Mouse (Mus musculus) forebrain, embryonic 14.5 days (tissue): ENCODE measurements around the gene Socs3. TPM values are rescaled to one million over a fixed set of nuclear protein-coding genes. Genes with fewer than 3 reads are reported as not detected.

Source experiments
- ATAC-seq: fragments of 200-750 bp; cut with Nextera tagmentation; 2 replicates; pipeline ENCODE4 v1.8.0; 2017; ENCODE audit warnings: mild to moderate bottlenecking, moderate library complexity
- DNase-seq: peaks from one replicate; pipeline ENCODE4 v3.0.0-alpha.2; 2015; ENCODE audit warnings: low spot score
- H3K27ac ChIP-seq: fragments of 300-500 bp; sonication (generic); 2 replicates; pipeline ENCODE4 v1.5.1; 2014; ENCODE audit warnings: low read depth, mild to moderate bottlenecking, control low read depth, low read length, moderate library complexity
- H3K27me3 ChIP-seq: fragments of 300-500 bp; sonication (generic); replicated peaks from 2 replicates; pipeline ENCODE4 v1.6.1; 2014; ENCODE audit warnings: low read length, control low read depth, mixed read lengths; ENCODE audit not compliant: control insufficient read depth, insufficient read depth
- H3K36me3 ChIP-seq: fragments of 300-500 bp; sonication (generic); 2 replicates; pipeline ENCODE4 v1.6.1; 2014; ENCODE audit warnings: low read length, control low read depth; ENCODE audit not compliant: control insufficient read depth, insufficient read depth
- H3K4me1 ChIP-seq: fragments of 300-500 bp; sonication (generic); 2 replicates; pipeline ENCODE4 v1.6.1; 2014; ENCODE audit warnings: antibody characterized with exemption, low read length, control low read depth; ENCODE audit not compliant: control insufficient read depth, insufficient read depth
- H3K4me2 ChIP-seq: fragments of 300-500 bp; sonication (generic); 2 replicates; pipeline ENCODE4 v1.6.1; 2014; ENCODE audit warnings: mild to moderate bottlenecking, control low read depth, low read length
- H3K4me3 ChIP-seq: fragments of 300-500 bp; sonication (generic); 2 replicates; pipeline ENCODE4 v1.5.1; 2014; ENCODE audit warnings: low read depth, low read length, control low read depth
- H3K9ac ChIP-seq: fragments of 300-500 bp; sonication (generic); 2 replicates; pipeline ENCODE4 v1.6.1; 2014; ENCODE audit warnings: mild to moderate bottlenecking, low read length, control low read depth, moderate library complexity
- H3K9me3 ChIP-seq: fragments of 300-500 bp; sonication (generic); replicated peaks from 2 replicates; pipeline ENCODE4 v1.6.1; 2016; ENCODE audit warnings: low read length, control low read depth, mixed read lengths; ENCODE audit not compliant: control insufficient read depth
- whole genome bisulfite sequencing: fragments of 180-500 bp; shearing (Covaris S2); extraction: QIAGEN DNeasy Blood & Tissue Kit; methylation state at CpG from one replicate; pipeline ENCODE4 v1.1.7; 2014; 5-methylcytosine and 5-hydroxymethylcytosine counted together
- polyA plus RNA-seq: library from polyadenylated mRNA; unstranded; fragments of >200 nt; fragmentation: Nextera tagmentation; extraction: Ambion mirVana; gene quantifications from 2 replicates; pipeline ENCODE4 v1.2.1, GENCODE M21; 2014

The Socs3 gene
- polyA plus RNA-seq, 1 experiment from 2014 or later, result 8.1 TPM

- DNase-seq (no peak), ATAC-seq (no peak)
- WGBS, result 61% methylated on average over 10 of the region's 10 CpGs
- Histone ChIP-seq H3K9me3 (no peaks in the 10 kb centered on the region), H3K4me2 (no peak overlapping the region), H3K27ac (no peak overlapping the region), H3K36me3 (no peaks in the 10 kb centered on the region), H3K4me1 (peaks cover 11% of the 10 kb centered on the region; the same call in 1 of the 2 replicates), H3K9ac (0 out of 2 replicates have a peak overlapping the region, but pooled peaks have one; percentile 13), H3K4me3 (no peak overlapping the region), H3K27me3 (no peaks in the 10 kb centered on the region)
These were observed 20.1 kb upstream of the Socs3 start for GRCm38 (mm10) chr11:117989926-117990325.

GRCm38 (mm10) chr11:117989241-117989640, 19.4 kb upstream of the Socs3 start:
- WGBS, result 92% methylated on average over 4 of the region's 4 CpGs
- Histone ChIP-seq H3K9ac (no peak overlapping the region), H3K4me1 (peaks cover 11% of the 10 kb centered on the region; the same call in 1 of the 2 replicates)

GRCm38 (mm10) chr11:117987968-117988367, 18.1 kb upstream of the Socs3 start:
- H3K36me3 ChIP-seq, result no peaks in the 10 kb centered on the region
- H3K9me3 ChIP-seq, result no peaks in the 10 kb centered on the region
- peak overlapping the region; percentile 6; the same call in 1 of the 2 replicates for H3K9ac ChIP-seq
- no peak for DNase-seq
- peak overlapping the region; percentile 94 for H3K4me2 ChIP-seq
- 60% methylated on average over 4 of the region's 4 CpGs for WGBS
- H3K4me3 ChIP-seq, result peak overlapping the region; percentile 98; the same call in 1 of the 2 replicates
- no peak overlapping the region for H3K27ac ChIP-seq
- no peak for ATAC-seq
- peaks cover 11% of the 10 kb centered on the region; the same call in 1 of the 2 replicates for H3K4me1 ChIP-seq
- no peaks in the 10 kb centered on the region for H3K27me3 ChIP-seq

More at GRCm38 (mm10) chr11:117989241-117989640, 19.4 kb upstream of the Socs3 start:
- Histone ChIP-seq H3K36me3 (no peaks in the 10 kb centered on the region), H3K9me3 (no peaks in the 10 kb centered on the region), H3K4me3 (no peak overlapping the region), H3K27me3 (no peaks in the 10 kb centered on the region), H3K4me2 (no peak overlapping the region), H3K27ac (no peak overlapping the region)
- no peak for DNase-seq
- no peak for ATAC-seq

GRCm38 (mm10) chr11:117987032-117987451, 17.2 kb upstream of the Socs3 start:
- WGBS, result under 1% methylated on average over 32 of the region's 32 CpGs
- H3K4me1 ChIP-seq, result peaks cover 11% of the 10 kb centered on the region; the same call in 1 of the 2 replicates
- peak; percentile 77 for ATAC-seq

GRCm38 (mm10) chr11:117986126-117987031, 16.5 kb upstream of the Socs3 start, which contains the start of gene Pgs1:
Gene Pgs1, plus strand, starts transcription at chr11:117986292.
- 6% methylated on average over 49 of the region's 51 CpGs for WGBS
- peak; percentile 95 for DNase-seq

More at GRCm38 (mm10) chr11:117987032-117987451, 17.2 kb upstream of the Socs3 start:
- Histone ChIP-seq H3K36me3 (no peaks in the 10 kb centered on the region), H3K4me3 (peak overlapping the region; percentile 98), H3K27ac (peak overlapping the region; percentile 84), H3K9ac (peak overlapping the region; percentile 96), H3K27me3 (no peaks in the 10 kb centered on the region), H3K4me2 (peak overlapping the region; percentile 94), H3K9me3 (no peaks in the 10 kb centered on the region)
- DNase-seq, result no peak

GRCm38 (mm10) chr11:117983770-117984169, 13.9 kb upstream of the Socs3 start:
- Histone ChIP-seq H3K4me3 (no peak overlapping the region), H3K36me3 (no peaks in the 10 kb centered on the region), H3K27me3 (no peaks in the 10 kb centered on the region), H3K4me1 (peaks cover 11% of the 10 kb centered on the region; the same call in 1 of the 2 replicates), H3K4me2 (no peak overlapping the region), H3K9ac (no peak overlapping the region), H3K27ac (no peak overlapping the region), H3K9me3 (no peaks in the 10 kb centered on the region)
- WGBS, result 72% methylated on average over 7 of the region's 7 CpGs
- DNase-seq, result no peak
- no peak for ATAC-seq

More at GRCm38 (mm10) chr11:117986126-117987031, 16.5 kb upstream of the Socs3 start, which contains the start of gene Pgs1:
- no peaks in the 10 kb centered on the region for H3K9me3 ChIP-seq
- ATAC-seq, result peak; percentile 95
- H3K27ac ChIP-seq, result peak within 1 kb of the TSS; percentile 84
- peak within 1 kb of the TSS; percentile 98 for H3K4me3 ChIP-seq
- peak within 1 kb of the TSS; percentile 96 for H3K9ac ChIP-seq
- H3K27me3 ChIP-seq, result no peaks in the 10 kb centered on the region
- H3K4me1 ChIP-seq, result peaks cover 11% of the 10 kb centered on the region; the same call in 1 of the 2 replicates
- no peaks in the 10 kb centered on the region for H3K36me3 ChIP-seq
- H3K4me2 ChIP-seq, result peak within 1 kb of the TSS; percentile 94

GRCm38 (mm10) chr11:117982426-117982825, 12.6 kb upstream of the Socs3 start:
- no peak overlapping the region for H3K4me3 ChIP-seq
- H3K4me2 ChIP-seq, result no peak overlapping the region
- H3K9ac ChIP-seq, result no peak overlapping the region
- no peaks in the 10 kb centered on the region for H3K9me3 ChIP-seq
- ATAC-seq (no peak), DNase-seq (no peak)
- no peaks in the 10 kb centered on the region for H3K27me3 ChIP-seq
- no peak overlapping the region for H3K27ac ChIP-seq
- H3K36me3 ChIP-seq, result no peaks in the 10 kb centered on the region
- H3K4me1 ChIP-seq, result peaks cover 4% of the 10 kb centered on the region; the same call in 1 of the 2 replicates
- 86% methylated on average over 5 of the region's 5 CpGs for WGBS

GRCm38 (mm10) chr11:117979388-117979787, 9.5 kb upstream of the Socs3 start:
- Histone ChIP-seq H3K27ac (no peak overlapping the region), H3K27me3 (no peaks in the 10 kb centered on the region), H3K4me3 (no peak overlapping the region), H3K9me3 (no peaks in the 10 kb centered on the region), H3K36me3 (no peaks in the 10 kb centered on the region), H3K9ac (no peak overlapping the region), H3K4me1 (peaks cover 19% of the 10 kb centered on the region), H3K4me2 (no peak overlapping the region)
- ATAC-seq, result no peak
- no peak for DNase-seq
- WGBS, result 75% methylated on average over 7 of the region's 7 CpGs
